Mouse (Mus musculus) hematopoietic stem cell, adult 5-6 weeks (primary cell): ENCODE results near the gene Usp2. TPM values are rescaled to one million over a fixed set of nuclear protein-coding genes. Genes with fewer than 3 reads are reported as not detected.

Experiments
- ATAC-seq, 2 experiments: fragments of 125-278 bp in 1 of 2; replicated peaks in 1 of 2; 2 replicates each; pipeline ENCODE4 v1.8.0; 2016 to 2017; ENCODE audit warnings: inconsistent platforms in 2 of 2, mild to moderate bottlenecking in 2 of 2, moderate number of reproducible peaks in 2 of 2, low read depth in 1 of 2, moderate TSS enrichment in 1 of 2; ENCODE audit not compliant: low FRiP score in 2 of 2, poor library complexity in 2 of 2, severe bottlenecking in 2 of 2, insufficient read depth in 1 of 2, low TSS enrichment in 1 of 2
- total RNA-seq: library from RNA; stranded (forward); fragments of 172-1452, 232-1000 nt; gene quantifications from 2 replicates; pipeline ENCODE4 v1.2.3, GENCODE M21; 2017

Usp2 gene
- total RNA-seq, 1 experiment from 2014 or later, result 3.0 TPM

DNA sequence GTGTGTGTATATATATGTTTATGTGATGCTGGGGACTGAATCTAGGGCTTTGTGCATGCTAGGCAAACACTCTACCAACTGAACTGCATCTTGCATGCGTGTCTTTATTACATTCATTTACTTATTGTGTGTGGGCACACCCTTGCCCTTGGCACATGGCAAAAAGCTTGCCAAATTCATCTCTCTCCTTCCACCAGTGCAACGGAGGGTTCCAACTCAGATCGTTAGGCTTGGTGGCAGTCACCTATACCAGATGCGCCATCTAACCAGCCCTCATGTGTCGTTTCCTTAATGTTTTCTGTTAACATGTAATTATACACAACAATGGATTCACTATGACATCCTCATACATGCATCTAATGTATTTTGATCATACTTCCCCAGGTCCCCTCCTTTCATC lies 15.4 kb downstream of the Usp2 start:
- no peak for ATAC-seq

DNA sequence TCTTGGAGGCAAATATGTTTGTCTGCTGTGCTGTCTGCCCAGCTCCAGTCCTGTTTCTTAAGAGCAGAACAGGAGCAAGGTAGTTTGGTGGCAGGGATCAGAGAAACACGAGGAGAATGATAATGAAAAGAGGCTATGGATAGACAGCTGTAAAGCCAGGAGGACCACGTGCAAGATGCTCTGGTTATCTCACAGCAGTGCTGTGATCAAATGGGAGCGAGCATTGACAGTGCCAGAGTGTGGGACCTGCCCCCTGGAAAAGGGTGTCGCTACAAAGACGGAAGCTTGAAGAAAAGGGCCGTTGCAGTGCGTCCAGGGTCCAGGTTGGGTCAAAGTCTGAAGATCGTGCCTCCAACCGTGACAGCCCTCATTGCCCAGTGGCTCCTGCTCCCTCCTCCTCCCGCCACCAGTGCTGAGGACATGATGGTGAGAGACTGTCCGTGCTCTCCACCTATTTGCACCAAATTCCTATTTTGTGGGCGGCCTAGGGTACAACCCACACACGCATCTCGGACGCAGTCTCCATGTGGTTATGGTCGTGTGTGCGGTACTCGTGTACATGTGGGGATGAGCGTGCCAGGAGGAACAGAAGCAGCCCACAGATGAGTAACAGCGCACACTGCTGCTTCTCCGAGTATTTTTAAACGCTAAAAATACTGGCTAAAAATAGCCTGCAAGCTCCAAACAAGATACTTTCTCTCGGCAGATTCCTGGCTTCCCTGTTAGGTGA lies 16.7 kb downstream of the Usp2 start:
- no peak for ATAC-seq

DNA sequence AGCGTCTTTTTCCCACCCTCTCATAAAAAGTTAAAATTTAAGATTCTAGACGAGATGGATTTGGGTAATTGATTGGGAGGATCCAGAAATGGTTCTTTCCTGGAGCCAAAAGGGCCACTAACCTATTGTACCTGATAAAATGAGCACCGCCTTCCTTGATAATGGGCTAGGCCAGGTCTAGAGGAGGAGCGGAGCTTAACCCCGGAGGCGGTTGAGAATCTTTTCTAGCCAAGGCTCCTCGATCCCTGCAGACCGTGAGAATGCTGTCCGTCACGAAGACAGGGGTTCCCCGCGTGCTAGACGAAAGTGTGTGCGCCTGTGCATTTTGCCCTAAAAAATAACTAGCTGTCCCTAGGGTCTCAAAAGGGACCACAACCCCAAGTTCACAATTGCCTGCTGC lies 17.4 kb downstream of the Usp2 start:
- no peak for ATAC-seq

DNA sequence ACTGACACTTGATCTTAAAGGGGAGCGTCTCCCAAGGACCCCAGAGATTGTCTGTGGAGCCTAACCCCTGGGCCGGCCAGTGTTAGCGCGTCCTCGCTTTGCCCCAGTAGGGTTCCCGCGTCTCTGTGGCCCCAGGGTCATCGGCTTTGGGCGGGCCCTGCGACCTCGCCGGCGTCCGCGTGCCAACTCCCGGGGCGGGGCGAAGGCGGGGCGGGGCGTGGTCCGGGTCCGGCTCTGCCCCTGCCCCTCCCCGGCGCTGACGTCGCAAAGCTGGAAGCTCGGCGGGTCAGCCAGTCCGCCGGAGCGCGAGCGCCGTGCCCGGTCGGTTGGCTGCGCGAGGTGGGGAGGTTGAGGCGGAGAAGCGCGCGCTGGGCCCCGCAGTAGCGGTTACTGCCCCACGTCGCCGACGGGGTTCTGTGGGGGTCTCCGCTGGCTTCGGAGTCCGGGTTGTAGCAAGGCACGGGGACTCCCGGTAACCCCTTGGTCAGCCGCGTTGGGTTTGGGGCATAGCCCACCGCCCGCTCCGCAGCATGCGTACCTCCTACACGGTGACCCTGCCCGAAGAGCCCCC lies 17.9 kb downstream of the Usp2 start:
- ATAC-seq, result peak; percentile 23 to 44; a peak in 1 of 4 replicates

DNA sequence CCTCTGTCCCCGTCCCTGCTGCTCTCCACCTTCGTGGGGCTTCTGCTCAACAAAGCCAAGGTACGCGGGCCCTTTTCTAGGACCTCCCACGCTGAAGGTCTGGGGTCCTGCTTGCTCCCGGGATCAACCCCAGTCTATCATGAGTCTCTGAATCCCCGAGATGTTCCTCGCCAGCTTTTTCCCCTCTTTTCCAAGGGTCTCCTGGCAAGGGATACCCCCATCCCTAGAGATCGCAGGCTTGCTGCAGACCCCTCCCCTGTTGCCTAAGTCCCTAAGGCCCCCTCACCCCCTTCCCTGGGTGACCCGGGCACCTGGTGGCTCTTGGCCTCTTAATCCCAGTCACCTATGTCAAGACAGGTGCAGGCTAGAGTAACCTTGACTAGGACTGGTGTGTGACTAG lies 18.5 kb downstream of the Usp2 start:
- no peak for ATAC-seq

DNA sequence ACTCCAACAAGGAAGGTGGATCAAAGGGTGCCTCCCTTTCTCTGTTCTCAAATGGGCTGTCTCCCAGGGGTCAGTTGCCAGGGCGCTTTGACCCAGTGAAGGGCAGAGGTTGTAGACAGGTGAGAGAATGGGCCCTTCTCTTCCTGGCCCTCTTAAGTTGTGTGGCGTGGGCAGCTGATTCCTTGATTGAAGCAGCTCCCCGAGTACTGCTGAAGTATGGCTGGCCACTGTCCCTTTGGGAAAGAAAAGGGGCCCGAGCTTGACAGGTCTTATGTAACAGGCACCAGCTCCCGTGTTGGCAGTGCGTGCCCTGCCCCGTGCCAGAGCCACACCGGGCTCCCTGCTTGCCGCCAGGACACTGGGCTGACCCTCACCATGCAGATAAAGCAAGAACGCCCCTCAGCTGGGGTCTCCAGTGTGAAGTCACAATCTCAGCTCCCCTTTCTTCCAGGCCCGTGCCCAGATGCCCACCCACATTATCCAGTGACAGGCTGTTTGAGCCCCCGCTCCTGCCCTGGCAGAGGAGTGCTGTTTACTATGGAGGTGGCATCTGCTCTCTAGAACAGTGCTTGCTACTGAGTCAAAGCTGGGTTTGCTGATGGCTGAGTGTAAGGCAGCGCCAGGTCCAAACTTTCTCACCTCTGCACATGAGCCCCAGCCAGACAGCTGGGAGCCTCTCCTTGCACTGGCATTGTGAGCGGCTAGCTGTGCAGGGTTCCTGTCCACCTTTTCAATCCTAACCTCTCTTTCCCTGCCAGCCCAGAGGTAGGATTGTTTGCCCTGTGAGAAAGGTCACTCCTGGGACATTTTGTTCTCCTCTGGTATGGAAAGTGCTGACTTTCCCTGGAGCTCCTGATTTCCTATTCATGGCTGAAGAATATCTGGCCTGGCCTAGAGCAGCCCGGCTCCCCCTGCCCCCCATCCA lies 19.2 kb downstream of the Usp2 start:
- ATAC-seq, result no peak

DNA sequence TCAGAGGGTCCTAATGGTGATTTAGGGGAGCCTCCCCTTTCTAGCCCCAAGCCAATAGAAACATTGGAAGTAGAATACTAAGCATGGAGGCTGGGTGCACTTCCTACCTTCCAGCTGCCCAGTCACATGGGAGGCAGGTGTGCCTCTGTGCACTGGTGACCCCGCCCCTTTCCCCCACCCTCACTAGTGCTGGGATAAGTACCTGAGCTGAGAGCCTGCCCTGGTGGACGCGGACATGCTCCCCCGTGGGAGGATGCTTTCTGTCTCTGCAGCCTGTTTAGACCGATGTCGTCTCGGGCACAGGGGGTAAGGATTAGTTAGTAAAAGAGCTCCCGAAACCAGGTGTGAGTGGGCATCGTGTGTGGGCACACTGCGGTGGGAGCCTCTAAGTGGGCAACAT lies 20.1 kb downstream of the Usp2 start:
- no peak for ATAC-seq

DNA sequence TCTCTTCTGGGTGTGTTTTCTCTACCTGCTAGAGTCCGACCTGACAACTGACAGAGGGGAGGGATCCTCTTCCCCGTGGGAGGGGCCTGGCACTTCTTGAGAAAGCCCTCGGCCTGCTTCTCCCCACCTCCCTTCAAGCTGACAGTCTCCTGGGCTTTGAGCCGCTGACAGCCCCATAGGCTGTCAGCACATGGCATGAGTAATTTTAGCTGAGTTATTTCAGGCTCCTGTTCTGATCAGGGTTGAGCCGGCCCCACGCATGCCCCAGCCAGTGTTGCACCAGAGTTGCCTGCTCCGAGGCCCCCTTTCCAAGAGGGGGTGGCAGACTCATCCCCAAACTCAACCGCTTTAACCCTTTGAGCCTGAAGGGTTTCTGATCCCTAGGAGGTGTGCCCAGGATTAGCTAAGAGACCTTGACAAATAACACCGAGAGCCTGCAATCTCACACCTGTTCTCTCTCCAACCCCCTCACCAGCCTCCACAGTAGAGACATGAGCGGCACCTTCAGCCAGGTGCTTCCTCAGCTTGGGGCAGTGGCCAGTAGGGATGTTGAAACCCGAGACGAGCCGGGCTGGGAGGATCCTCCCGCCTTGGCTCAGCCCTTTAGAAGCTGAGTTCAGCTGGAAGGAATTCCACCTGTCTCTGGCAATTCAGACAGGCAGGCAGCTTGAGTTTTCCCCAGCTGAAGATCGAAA lies 21.1 kb downstream of the Usp2 start:
- no peak for ATAC-seq

DNA sequence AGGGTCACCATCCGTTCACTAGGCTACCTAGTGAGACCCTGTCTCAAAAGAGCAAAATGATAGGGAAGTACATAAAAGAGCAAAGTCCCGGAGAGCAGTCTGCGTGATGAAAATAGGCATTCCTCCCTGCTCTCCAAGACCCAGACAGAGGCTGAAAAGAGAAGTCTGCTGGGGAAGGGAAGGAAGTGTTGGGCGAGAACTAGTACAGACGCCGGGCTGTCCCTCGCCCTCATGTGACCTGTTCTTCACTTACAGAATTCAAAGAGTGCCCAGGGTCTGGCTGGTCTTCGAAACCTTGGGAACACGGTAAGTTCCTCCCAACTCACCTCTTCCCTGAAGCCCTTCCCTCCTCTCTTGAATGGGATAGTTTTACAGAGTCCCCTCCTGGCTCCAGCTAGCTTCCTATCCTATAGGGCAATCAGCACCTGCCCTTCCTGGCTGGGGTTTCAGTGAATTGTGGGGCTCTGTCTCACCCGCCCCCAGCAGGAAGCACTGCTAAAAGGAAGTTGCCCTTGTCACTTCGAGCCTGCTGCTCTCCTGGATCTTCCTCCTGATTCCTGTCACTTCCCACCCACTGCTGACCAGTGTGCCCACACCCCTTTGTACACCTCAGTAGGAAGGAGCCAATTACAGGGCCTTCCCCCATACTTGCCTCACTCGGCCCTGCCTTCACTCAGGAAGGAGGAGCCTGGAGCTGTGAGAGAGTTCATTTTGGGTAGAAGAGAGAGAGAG lies 22.2 kb downstream of the Usp2 start:
- peak; percentile 63 to 64 for ATAC-seq

DNA sequence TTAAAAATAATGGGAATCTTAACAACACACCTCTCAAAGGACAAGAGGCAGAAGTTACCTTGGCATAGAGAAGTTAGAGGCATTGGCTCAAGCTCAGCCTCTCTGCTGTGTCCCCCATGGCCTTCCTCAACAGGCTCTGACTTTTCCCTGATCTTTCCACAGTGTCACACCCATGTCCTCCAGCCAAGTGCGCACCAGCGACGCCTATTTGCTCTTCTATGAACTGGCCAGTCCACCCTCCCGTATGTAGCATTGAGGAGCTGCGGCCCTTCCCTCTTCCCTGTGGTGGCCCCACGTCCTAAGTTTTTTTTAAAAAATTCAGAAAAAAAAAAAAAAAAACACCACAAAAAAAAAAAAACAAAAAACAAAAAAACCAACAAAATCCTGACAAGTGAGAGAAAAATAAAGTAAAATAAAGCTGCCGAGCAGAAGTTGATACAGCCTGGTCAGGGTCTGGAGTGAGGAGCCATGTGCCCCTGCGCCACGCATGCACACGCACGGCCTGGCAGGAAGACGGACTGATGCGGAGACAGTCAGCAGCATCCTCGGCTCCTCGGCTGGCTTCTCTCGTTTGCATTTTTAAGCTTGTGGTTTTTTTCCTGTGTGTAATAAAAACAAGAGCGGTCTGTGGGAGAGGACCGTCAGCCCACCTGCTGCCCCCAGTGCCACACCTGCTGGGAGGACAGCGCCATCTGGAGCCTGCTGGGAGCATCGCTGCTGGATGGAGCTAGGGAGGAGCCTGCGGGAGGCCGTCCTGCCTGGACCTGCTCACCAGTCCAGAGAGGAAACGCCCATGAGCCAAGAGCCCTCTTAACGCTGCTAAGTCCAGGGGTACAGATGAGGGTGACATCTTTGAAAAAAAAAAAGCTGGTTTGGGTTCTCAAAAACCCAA lies 27.0 kb downstream of the Usp2 start:
- peak; percentile 51 to 58; a peak in 1 of 4 replicates for ATAC-seq

DNA sequence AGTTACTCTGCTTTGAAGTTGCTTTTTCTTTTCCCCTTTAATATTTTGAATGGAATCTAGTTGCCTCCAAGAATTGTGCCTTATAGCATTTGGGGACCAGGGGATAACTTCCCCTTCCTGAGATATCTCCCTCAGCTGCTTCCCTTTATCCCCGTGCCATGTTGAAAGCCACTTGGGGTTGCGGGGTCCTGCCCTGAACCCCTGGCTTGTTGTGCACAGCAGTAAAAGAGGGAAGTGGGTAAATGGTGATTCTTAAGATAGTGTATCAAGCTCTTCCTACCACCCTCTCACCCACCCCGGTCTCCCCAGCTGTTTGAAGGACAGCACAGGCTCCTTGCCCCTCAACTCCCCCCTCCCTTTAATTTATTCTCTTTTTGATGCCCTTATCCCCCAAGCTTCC lies 27.9 kb downstream of the Usp2 start:
- ATAC-seq, result peak; percentile 50 to 71; a peak in 3 of 4 replicates

DNA sequence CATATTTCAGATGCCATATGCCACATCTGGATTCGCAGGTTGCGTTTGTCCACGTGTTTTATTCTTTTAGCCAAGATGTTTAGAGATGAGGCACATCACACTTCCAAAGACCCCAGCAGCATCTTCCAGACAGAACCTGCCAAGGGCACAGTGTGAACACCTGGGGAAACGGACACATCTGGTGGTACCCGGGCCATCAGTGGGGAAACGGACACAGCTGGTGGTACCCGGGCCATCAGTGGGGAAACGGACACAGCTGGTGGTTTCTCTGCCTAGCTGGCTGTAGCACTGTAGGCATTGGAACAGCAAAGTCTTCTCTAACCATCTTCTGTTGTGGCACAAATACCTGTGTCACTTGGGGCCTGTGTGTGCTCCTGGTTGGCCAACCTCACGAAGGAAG lies 29.0 kb downstream of the Usp2 start:
- no peak for ATAC-seq

DNA sequence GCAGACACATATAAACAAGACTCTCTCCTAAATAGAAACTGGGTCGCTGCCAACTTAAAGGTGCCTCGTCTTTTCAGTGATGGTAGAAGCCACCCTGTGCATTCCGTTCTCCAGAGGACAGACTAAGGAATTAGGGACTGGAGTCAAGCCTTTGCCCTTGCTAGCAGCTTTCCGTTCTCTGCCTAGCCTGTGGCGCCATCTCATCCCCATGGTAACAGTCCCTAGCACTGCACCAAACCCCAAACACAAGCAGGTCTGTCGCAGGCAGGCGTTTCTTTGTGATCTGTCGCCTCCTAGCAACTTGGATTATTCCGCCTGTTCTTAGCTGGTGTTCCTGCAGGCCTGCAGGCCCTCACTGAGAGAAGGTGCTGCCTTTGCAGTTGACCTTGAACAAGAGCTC lies 29.7 kb downstream of the Usp2 start:
- no peak for ATAC-seq

DNA sequence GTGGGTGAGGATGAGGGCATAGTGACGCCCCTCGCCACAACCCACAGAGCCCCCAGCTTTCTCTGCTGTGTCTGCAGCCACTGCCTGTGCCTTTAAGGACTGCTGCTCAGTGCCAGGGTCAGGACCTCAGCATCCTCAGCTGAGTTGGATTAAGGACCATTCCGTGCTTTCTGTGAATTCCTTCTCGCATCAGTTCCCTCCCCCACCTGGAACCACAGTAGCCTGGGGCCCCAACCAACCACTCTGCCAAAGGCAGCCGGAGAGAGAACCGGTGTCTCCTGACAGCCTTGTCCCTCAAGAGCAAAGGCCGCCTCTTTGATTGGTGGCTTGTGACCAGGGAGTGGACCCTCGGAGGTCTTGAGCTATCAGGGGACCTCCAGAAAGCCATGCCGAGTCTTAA lies 34.7 kb downstream of the Usp2 start, which contains the start of gene Mfrp:
Gene Mfrp, plus strand, starts transcription at position 240 of the 400 bp plus-strand sequence.
- ATAC-seq, result no peak

DNA sequence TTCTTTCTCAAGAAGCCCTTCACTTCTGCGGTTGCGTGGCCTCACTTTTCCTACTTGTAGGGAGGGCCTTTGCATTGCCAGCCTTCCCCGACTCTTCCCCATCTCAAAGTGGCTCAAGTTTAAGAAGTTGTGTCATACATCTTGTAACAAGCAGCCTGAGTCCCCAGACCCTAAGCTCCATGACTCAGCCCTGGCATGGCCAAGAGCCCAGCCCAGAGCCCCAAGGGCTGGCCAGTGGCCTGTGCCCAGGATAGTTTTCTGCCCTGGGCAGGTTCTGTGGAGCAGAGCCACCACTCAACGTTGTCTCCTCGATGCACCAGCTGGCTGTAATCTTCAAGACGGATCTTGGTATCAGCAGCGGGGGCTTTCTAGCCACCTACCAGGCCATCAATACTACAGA lies 38.1 kb downstream of the Usp2 start:
- peak in 1 of 2 experiments; percentile 44; a peak in 1 of 4 replicates for ATAC-seq

DNA sequence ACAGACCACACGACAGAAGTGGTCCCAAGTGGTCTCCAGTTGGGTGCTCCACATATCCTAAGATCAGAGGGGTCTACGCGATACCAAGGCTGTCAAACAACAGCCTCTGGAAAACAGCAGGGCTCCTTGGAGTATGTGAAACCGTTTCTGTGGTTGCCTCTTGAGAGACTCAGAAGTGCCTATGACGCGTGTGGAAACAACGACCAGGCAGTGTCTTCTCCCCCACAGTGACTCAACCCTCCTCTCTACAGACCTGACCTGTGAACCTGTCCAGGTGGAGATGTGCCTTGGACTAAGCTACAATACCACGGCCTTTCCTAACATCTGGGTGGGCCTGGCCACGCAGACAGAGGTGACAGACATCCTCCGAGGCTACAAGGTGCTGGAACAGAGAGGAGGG lies 39.0 kb downstream of the Usp2 start:
- ATAC-seq, result no peak; a peak in 1 of 4 replicates
